Mouse (Mus musculus) heart, postnatal 0 days (tissue): ENCODE data around the gene Phf5a.

Experiments used
- CTCF ChIP-seq: IDR thresholded peaks from 2 replicates; pipeline ENCODE4 v1.5.1; 2016; ENCODE audit warnings: antibody characterized with exemption, control low read depth, low read depth
- EP300 ChIP-seq: IDR thresholded peaks from 2 replicates; pipeline ENCODE4 v1.6.1; 2016; ENCODE audit warnings: antibody characterized with exemption, low read depth

GRCm38 (mm10) chr15:81885418-81885934 lies 13.8 kb upstream of the Phf5a start:
- no peak for TF ChIP-seq CTCF
- no peak for TF ChIP-seq EP300
